Mouse (Mus musculus): ENCODE results near the gene Fads6. TPM values are rescaled to one million over a fixed set of nuclear protein-coding genes. Genes with fewer than 3 reads are reported as not detected.

Fads6 gene
- total and polyA plus RNA-seq, 2 experiments from 2014 or later = 1.6 to 10.2 TPM

DNA sequence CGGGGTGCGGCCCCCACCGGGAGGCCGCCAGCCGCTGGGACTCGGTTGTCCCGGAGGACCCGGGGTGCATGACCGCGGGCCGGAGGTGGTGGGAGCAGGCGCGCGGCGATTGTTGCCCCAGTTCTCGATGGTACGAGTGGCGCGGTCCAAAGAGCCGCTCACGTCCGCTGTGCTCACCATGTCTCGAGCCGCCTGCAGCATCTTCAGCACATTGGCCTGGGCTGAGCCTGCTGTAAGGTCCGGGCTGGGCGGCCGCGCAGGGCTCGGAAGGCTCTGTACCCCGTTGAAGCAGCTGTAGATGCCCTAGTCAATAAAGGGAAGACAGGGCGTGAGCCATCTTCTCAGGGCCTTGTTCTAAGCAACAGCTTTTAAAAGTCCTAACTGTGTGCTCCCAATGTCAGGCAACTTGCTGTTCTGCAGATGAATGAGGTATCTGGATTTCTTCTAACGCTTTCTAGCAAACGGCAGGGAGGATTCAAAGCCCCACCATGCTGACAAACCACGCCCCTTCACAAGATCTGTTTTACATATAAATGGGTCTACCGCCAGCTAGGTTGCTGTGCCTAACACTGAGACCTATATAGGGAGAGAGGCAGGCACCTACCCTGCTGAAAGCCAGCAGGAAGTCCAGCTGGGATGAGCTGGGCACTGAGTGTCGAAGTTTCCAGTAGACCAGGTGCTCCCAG is 46.9 kb downstream of the Fads6 start:
- H3K27me3 ChIP-seq (ENCODE audit: insufficient read depth, low read length) = peaks cover 29% of the 10 kb centered on the region

DNA sequence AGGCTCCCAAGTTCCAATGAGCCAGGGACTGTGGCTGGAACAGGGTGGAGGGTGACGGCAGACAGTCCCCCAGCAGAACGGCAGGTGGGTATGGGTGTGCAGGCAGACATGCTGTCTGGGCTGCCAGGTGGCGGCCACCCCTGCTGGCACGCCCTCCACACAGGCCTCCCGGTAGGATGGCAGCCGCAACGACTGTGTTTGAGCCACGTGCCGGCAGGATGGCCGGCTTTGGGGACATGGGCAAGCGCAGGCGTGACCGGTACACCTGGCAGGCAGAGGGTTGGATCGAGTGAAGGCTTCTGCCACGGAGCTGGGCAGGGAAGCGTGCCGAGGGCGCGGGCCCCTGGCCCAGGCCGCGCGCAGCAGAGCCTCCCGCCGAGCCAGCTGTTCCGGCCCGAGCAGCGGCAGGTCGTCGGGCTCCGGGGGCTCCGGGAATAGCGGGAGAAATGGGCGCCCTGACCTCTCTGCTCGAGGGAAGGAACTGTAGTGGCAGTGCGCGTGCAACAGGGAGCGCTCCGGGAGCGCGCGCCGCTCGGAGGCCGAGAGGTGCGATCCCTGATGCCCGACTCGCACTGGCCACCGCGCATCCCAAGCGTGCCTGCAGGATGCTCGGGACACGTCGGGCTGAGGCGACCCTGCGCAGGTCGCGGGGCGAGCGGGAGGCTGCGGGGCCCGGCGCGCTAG is 47.6 kb downstream of the Fads6 start:
- no peak overlapping the region for H3K27ac ChIP-seq (ENCODE audit: low read depth, low read length)
- ATAC-seq (ENCODE audit: low FRiP score) (no peak; the same call in 1 of the 2 replicates), DNase-seq (ENCODE audit: low spot score) (no peak)
- peak overlapping the region; percentile 54 for H3K9ac ChIP-seq (replicated peaks; ENCODE audit: low read length, poor library complexity, severe bottlenecking)
- H3K4me3 ChIP-seq (ENCODE audit: low read depth, low read length) = peak overlapping the region; percentile 45
- peak; percentile 44; the same call in 1 of the 2 replicates for TF ChIP-seq CTCF (IDR thresholded peaks at IDR 0.05)
- 2% methylated on average over 58 of the region's 63 CpGs for WGBS
- peaks cover 29% of the 10 kb centered on the region for H3K27me3 ChIP-seq (ENCODE audit: insufficient read depth, low read length)
- H3K4me2 ChIP-seq (ENCODE audit: low read depth, low read length, poor library complexity, severe bottlenecking) = peak overlapping the region; percentile 81
- no peaks in the 10 kb centered on the region; the same call in none of the 2 replicates for H3K4me1 ChIP-seq (ENCODE audit: insufficient read depth, low read length)
- peaks cover 6% of the 10 kb centered on the region for H3K36me3 ChIP-seq (ENCODE audit: insufficient read depth, low read length)
- no peaks in the 10 kb centered on the region for H3K9me3 ChIP-seq (ENCODE audit: low read length)

More for the DNA sequence above, 46.9 kb downstream of the Fads6 start:
- Histone ChIP-seq H3K27ac (ENCODE audit: low read depth, low read length) (no peak overlapping the region), H3K9ac (replicated peaks; ENCODE audit: low read length, poor library complexity, severe bottlenecking) (peak overlapping the region; percentile 54), H3K4me2 (ENCODE audit: low read depth, low read length, poor library complexity, severe bottlenecking) (peak overlapping the region; percentile 81), H3K4me3 (ENCODE audit: low read depth, low read length) (peak overlapping the region; percentile 45), H3K9me3 (ENCODE audit: low read length) (no peaks in the 10 kb centered on the region), H3K4me1 (ENCODE audit: insufficient read depth, low read length) (no peaks in the 10 kb centered on the region; the same call in none of the 2 replicates), H3K36me3 (ENCODE audit: insufficient read depth, low read length) (no peaks in the 10 kb centered on the region)
- WGBS = 2% methylated on average over 33 of the region's 36 CpGs
- ATAC-seq (ENCODE audit: low FRiP score) (no peak), DNase-seq (ENCODE audit: low spot score) (no peak)
- TF ChIP-seq CTCF (IDR thresholded peaks at IDR 0.05) = no peak

DNA sequence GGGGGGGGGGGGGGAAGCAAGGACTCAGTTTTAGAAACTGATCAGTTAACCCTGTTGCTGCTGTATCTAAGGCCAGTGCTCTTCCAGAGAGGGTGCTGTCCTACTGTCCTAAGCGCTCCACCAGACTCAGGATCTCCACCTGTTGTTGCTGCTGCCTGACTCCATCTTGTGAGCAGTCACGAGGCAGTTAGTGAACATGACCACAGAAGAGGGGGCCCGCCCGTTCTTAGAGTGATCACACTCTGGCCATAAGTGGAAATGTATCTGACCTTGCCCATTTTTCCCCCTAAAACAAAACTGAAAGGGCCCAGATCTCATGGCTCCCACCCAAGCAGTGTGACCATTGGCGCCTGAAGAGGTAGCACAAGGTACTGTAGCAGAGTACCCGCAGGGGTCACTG is 49.5 kb downstream of the Fads6 start:
- Histone ChIP-seq H3K4me2 (ENCODE audit: low read depth, low read length, poor library complexity, severe bottlenecking) (no peak overlapping the region), H3K9me3 (ENCODE audit: low read length) (no peaks in the 10 kb centered on the region), H3K27me3 (ENCODE audit: insufficient read depth, low read length) (peaks cover 29% of the 10 kb centered on the region), H3K36me3 (ENCODE audit: insufficient read depth, low read length) (peaks cover 22% of the 10 kb centered on the region), H3K4me1 (ENCODE audit: insufficient read depth, low read length) (no peaks in the 10 kb centered on the region; the same call in none of the 2 replicates), H3K9ac (replicated peaks; ENCODE audit: low read length, poor library complexity, severe bottlenecking) (no peak overlapping the region), H3K27ac (ENCODE audit: low read depth, low read length) (no peak overlapping the region), H3K4me3 (ENCODE audit: low read depth, low read length) (no peak overlapping the region)
- TF ChIP-seq CTCF (IDR thresholded peaks at IDR 0.05) = no peak
- ATAC-seq (ENCODE audit: low FRiP score) (no peak), DNase-seq (ENCODE audit: low spot score) (no peak)
- 74% methylated on average over 6 of the region's 6 CpGs for WGBS

DNA sequence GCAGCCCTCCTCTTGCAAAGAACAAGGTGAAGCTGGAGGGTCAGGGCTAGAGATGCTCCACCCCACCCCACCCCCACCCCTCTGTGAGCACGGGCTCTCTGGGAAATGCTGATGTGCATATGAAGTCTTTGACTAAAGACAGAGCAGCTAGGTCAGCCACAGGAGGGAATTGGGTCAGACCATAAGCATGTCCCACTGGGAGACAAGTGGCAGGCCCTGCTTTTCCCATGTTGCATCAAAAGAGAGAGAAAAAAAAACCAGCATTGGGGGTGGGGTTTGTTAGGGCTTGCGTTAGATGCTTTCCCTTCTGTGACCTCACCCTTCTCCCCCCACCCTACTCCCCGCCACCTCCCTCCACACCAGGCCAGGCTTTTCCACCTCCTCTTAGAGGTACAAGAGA is 50.2 kb downstream of the Fads6 start:
- Histone ChIP-seq H3K9ac (replicated peaks; ENCODE audit: low read length, poor library complexity, severe bottlenecking) (no peak overlapping the region), H3K27ac (ENCODE audit: low read depth, low read length) (no peak overlapping the region), H3K4me2 (ENCODE audit: low read depth, low read length, poor library complexity, severe bottlenecking) (no peak overlapping the region), H3K4me1 (ENCODE audit: insufficient read depth, low read length) (no peaks in the 10 kb centered on the region; the same call in none of the 2 replicates), H3K4me3 (ENCODE audit: low read depth, low read length) (no peak overlapping the region), H3K27me3 (ENCODE audit: insufficient read depth, low read length) (peaks cover 29% of the 10 kb centered on the region), H3K9me3 (ENCODE audit: low read length) (no peaks in the 10 kb centered on the region), H3K36me3 (ENCODE audit: insufficient read depth, low read length) (peaks cover 25% of the 10 kb centered on the region)
- 31% methylated on average over 3 of the region's 3 CpGs for WGBS
- no peak for TF ChIP-seq CTCF (IDR thresholded peaks at IDR 0.05)
- ATAC-seq (ENCODE audit: low FRiP score) (no peak), DNase-seq (ENCODE audit: low spot score) (no peak)

- no peak for TF ChIP-seq CTCF (IDR thresholded peaks at IDR 0.05)
- no peaks in the 10 kb centered on the region; the same call in none of the 2 replicates for H3K4me1 ChIP-seq (ENCODE audit: insufficient read depth, low read length)
- 61% methylated on average over 8 of the region's 8 CpGs for WGBS
- no peak overlapping the region for H3K27ac ChIP-seq (ENCODE audit: low read depth, low read length)
- H3K27me3 ChIP-seq (ENCODE audit: insufficient read depth, low read length) = peaks cover 29% of the 10 kb centered on the region
- H3K4me3 ChIP-seq (ENCODE audit: low read depth, low read length) = no peak overlapping the region
- no peaks in the 10 kb centered on the region for H3K9me3 ChIP-seq (ENCODE audit: low read length)
- ATAC-seq (ENCODE audit: low FRiP score) (no peak), DNase-seq (ENCODE audit: low spot score) (no peak)
- H3K36me3 ChIP-seq (ENCODE audit: insufficient read depth, low read length) = peaks cover 25% of the 10 kb centered on the region
- H3K9ac ChIP-seq (replicated peaks; ENCODE audit: low read length, poor library complexity, severe bottlenecking) = no peak overlapping the region
- H3K4me2 ChIP-seq (ENCODE audit: low read depth, low read length, poor library complexity, severe bottlenecking) = no peak overlapping the region
Observed at GRCm38 (mm10) chr11:115246386-115246785, 51.1 kb downstream of the Fads6 start.

GRCm38 (mm10) chr11:115244840-115245239 is 52.6 kb downstream of the Fads6 start:
- H3K36me3 ChIP-seq (ENCODE audit: insufficient read depth, low read length) = peaks cover 28% of the 10 kb centered on the region
- 88% methylated on average over 8 of the region's 8 CpGs for WGBS
- TF ChIP-seq CTCF (IDR thresholded peaks at IDR 0.05) = no peak
- no peak overlapping the region for H3K4me3 ChIP-seq (ENCODE audit: low read depth, low read length)
- H3K27ac ChIP-seq (ENCODE audit: low read depth, low read length) = no peak overlapping the region
- H3K9ac ChIP-seq (replicated peaks; ENCODE audit: low read length, poor library complexity, severe bottlenecking) = no peak overlapping the region
- DNase-seq (ENCODE audit: low spot score) (no peak), ATAC-seq (ENCODE audit: low FRiP score) (no peak)
- no peak overlapping the region for H3K4me2 ChIP-seq (ENCODE audit: low read depth, low read length, poor library complexity, severe bottlenecking)
- H3K9me3 ChIP-seq (ENCODE audit: low read length) = no peaks in the 10 kb centered on the region
- H3K4me1 ChIP-seq (ENCODE audit: insufficient read depth, low read length) = no peaks in the 10 kb centered on the region; the same call in none of the 2 replicates
- H3K27me3 ChIP-seq (ENCODE audit: insufficient read depth, low read length) = peaks cover 15% of the 10 kb centered on the region
